Mouse (Mus musculus) regulatory T cell (primary cell): ENCODE results near the gene Nop2.

Experiments
- in situ Hi-C: fragments of 300-600 bp; cut with MboI, MseI; formaldehyde crosslinking; loops from one replicate; pipeline ENCODE4 v1.15.1; 2025; ENCODE audit warnings: high pct_unique_total_duplicates

The Nop2 gene

DNA sequence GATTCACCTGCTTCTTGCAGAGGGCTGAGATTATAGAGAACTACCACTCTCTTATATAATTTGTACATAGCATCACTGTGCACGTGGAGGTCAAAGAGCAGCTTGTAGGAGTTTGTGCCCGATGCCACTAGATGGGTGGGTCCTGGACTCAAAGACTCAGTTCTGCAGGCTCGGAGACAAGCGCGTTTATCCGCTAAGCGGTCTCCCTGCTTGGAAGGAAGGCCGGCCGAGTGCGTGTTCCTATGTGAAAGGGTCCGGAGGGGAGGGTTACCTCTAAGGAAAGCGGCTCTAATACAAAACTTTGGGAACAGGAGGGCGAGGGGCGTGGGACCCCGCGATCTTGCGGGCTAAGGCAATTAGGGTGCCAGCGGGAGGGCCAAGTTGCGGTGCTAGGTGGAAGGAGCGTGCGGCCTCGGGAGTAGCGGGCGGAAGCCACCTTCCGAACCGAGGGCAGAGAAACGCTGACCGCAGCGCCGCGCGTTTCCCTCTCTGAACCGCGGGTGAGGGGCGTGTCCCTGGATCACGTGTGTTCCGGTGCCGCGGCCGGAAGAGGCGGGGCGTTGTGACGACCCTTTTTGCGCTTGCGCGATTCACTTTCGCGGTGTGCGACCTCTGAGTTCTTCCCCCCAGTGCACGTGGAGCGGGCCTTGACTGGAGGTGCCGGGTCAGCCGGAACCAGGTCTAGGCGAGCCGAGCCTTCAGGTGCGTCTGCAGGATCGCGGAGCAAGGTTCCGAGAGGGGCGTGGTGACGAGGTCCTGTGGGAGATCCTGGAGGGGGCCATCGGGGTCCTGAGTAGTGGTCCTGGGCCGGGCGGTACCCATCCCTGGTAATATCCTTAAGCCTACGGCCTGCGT, at the start of gene Nop2:
TSS of gene Nop2 (plus strand) at position 608 of the 855 bp plus-strand sequence.
- in situ Hi-C loops: no loop called here

DNA sequence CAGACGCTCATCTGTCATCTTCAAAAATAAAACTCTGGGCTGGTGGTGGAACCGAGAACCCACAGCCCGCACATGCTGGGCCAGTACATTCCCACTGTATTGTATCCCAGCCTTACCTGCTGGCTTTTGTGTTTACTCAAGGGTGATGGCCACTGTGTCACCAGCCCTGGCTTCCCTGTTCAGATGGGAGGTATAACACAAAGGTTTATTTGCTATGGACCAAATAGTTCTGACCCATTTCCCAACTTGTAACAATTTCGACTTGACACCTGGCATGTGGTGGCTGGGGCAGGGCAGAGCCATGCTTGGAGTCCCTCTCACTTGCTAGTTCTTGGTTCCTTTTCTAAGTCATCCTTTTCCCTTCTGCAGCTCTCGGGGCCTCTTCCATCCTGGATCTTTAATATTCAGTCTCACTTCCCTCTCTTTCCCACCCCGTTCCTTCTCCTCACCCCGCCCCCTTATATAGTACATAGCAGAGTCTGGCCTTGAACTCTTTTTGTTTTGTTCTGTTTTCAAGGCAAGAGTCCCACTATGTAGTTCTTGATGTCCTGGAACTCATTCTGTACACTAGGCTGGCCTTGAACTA, 48.8 kb upstream of the Nop2 start:
- in situ Hi-C loops: no loop called here

DNA sequence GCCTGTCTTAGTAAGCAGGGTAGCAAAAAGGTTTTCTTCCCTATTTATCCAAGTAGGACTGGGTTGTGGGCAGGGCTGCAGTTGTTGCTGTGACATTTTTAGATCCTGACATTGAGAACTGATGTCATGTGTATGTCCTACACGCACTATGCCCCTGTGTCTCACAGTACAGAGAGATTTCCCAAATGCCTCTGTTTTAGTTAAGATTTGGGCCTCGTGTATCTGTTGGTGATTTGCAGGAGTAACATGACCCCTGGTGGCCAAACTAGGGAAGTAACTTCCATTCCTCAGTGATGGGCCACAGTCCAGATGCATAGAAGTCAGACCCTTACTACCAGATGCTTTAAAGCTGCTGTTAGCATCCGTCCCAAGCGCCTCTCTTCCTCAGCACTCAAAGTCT, 47.3 kb upstream of the Nop2 start:
- in situ Hi-C loops: no loop called here

DNA sequence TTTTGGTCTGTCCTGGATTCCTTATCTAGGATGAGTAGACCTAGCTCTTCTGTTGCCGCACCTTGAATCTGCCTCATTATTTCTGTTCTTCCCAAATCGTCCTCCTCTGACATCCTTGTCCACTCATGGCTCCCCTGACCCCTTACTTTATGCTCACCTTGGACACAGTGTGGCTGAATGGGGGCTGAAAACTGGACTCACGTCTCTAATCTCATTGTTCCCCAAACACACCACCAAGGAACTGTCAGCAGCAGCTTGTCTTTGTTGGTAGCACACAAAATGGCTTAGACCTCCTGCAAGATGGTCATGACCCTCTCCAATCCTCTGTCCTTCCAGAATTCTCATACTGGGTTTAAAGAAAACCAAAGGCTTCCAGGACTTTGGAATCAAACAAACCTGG, 43.8 kb upstream of the Nop2 start:
- in situ Hi-C loops: no loop called here

DNA sequence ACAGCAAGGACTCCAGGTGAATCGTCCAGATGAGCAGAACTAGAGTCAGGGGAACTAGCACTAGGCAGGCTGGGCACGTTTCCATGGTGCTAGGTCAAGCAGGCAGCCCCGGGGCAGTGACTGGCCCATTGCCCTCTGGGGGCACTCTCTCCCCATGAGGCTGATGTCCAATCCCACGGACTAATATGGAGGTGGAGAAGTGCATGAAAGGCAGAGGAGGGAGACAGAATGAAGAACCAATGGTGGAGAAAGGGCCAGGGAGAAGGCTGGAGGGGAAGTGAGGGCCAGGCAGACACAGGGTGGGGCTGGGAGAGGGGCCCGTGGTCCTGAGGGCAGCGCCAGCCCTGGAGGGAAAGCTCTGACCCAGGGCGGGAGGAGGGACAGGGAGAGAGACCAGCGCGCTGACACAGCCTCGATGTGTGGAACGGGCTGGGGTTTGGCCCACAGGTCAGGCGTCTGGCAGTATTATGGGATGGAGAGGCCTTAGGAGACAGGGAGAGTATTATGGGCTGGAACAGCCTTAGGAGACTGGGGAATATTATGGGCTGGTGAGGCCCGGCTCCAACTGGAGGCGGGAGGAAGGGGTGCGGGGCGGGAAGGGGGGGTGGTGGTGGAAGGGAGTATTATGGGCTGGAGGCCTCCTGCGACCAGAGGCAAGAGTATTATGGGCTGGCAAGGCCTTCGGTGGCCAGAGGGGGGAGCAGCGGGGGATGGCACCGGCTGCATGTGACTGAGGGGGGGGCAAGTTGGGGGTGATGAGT, 43.0 kb upstream of the Nop2 start:
- in situ Hi-C loops: no loop called here

DNA sequence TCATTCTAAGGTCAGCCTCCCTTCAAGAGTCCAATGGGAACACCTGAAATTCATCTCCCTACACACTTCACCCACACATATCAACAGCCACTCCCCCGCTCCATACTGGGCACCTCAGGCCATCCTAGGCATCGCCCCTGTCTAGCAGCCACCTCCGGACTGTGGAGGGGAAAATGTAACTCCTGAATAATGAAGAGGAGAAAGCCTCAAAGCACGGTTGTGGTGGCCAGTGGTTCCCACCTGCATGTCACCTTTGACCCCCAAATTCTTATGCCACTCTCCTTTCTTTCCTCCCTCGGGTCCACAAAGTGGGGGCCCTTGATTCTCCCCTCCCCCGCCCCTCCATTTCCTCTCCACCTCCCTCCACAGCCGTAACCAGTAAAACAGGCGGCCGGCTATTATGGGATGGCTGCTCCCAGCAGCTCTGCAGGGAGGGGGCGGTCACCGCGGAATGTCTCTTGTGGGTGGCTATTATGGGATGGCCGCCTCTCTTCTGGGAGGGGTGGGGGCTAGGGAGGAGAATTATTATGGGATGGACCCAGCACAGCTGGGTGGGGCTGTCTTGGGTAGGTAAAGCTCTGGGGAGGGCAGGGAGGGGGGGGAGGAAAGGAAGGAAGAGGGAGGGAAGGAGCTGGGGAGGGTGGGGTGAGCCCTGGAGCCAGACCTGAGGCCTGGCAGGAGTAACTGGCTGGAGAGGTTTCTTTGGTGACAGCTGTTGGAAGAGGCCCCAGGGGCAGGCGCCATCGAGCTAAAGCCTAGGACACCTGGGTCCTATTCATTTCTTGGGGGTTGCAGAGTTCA, 42.0 kb upstream of the Nop2 start:
- in situ Hi-C loops: no loop called here

DNA sequence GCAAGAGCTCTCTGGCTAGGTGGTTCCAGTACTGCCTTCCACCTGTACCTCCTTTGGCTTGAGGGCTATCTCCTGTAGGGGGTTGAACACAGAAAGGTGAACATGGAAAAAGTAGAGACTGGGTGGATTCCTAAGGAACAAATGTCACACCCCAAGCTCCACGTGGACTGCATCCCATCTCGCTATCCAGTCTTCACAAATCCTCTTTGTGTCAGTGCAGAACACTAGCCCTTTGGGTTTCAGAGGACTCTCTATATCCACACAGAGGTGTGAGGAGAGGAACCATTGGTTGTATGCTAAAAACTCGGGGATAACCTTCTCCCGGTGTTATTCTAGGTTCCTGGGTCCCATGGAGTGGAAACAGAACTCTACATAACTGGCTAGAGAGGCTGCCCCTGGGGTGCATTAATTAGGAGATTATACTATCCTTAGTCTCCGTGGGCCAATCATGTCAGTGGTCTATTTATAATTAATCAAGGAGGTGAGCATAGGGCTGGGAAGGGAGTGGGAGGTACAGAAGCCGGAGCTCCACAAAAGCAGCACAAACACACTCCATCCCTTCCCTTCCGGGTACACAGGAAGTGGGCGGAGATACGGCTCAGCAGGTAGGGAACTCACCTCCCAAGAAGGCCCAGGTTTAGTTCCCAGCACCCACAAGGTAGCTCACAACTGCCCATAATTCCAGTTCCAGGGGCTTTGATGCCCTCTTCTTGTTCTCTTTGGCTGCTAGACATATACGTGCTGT, 41.2 kb upstream of the Nop2 start:
- in situ Hi-C loops: no loop called here

DNA sequence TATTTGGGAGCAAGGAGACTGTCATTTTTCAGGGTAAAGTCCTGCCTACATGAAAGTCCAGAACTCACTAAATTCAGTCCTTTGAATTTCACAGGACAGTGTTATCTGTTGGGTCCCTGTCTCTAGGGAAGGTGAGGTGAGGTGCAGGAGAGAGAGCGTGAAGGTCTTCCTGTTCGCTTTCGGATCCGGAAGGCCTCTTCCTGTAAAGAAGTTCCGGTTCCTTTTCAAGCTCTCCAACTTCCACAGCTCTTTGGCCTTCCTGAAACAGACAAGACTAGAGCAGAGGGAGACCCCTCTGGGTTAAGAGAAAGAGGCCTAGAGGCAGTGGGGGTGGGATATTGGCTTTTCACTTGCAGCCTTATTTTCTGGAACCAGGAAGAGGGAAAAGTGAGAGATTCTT, 39.3 kb upstream of the Nop2 start:
- in situ Hi-C loops: no loop called here

DNA sequence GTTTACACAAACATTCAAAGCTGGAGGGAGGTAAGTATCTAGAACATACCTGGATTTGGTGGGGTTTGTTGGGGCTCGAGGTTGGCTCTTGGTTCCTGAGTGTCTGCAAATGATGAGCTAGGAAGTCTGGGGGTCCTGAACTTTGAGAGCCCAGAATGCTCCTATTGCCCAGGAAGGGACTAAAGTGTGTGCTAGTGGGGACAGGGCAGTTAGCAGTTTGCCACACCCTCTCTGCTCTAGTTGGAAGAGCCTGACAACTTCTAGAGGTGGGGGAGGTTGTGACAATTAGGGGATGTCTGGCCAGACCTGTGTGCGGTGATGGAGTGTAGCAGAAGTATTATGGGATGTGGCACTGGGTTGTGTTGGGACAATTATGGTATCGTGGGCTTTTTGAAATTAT, 36.9 kb upstream of the Nop2 start:
- in situ Hi-C loops: no loop called here

DNA sequence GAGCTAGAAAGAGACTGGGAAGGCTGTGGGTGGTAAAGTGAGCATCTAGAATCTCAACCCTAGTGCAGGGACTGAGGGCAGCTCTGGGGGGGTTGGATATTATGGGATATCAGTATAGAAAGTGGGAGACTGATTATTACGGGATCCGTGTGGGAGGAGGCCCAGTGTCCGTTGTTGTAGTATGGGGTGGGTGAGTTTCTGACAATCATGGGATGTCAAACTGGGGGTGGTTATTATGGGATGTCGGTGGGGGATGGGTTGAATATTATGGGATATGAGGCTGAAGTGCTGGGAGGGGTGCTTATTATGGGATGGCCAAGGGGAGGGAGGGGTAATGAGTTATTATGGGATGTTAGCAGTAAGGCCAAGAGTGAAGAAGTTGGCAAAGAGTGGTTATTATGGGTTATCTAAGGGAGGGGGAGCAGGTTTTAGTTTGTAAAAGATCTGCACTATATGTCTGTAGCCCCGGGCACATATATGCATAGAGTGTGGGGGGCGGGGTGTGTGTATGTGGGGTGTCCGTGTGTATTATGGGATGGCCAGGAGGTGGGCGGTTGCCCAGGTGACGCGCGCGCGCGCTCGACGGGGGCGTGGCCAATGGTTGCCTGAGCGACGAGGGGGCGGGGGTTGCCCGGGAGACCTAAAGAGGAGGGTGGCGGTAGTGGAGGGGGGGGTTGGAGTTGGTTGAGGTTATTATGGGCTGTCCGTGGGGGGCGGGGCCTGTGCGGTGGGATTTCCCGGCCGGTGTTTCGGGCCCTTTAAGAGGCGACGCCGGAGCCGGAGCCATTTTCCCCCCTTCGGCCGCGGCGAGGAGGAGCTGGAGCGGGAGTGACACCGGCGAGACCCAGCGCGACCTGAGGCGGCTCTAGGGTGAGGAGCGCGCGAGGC, 36.1 kb upstream of the Nop2 start, which contains the start of gene Chd4:
TSS of gene Chd4 (plus strand) at position 591 of the 888 bp plus-strand sequence.
- in situ Hi-C loops: no loop called here

DNA sequence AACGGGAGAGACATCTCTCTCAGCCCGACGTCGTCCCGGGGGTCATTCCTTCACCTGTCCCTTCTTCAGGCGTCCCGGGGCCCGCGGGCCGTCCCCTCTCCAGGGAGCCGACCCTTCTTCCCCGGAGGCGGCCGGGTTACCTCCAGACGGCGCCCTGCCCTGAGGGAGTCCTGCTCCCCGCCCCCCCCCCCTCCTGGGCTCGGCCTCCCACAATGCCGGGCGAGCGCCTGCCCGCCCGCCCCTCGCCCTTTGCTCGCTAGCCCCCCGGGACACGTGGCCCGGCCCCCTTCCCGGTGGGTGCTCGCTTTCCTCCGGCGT, 35.5 kb upstream of the Nop2 start:
- in situ Hi-C loops: no loop called here

DNA sequence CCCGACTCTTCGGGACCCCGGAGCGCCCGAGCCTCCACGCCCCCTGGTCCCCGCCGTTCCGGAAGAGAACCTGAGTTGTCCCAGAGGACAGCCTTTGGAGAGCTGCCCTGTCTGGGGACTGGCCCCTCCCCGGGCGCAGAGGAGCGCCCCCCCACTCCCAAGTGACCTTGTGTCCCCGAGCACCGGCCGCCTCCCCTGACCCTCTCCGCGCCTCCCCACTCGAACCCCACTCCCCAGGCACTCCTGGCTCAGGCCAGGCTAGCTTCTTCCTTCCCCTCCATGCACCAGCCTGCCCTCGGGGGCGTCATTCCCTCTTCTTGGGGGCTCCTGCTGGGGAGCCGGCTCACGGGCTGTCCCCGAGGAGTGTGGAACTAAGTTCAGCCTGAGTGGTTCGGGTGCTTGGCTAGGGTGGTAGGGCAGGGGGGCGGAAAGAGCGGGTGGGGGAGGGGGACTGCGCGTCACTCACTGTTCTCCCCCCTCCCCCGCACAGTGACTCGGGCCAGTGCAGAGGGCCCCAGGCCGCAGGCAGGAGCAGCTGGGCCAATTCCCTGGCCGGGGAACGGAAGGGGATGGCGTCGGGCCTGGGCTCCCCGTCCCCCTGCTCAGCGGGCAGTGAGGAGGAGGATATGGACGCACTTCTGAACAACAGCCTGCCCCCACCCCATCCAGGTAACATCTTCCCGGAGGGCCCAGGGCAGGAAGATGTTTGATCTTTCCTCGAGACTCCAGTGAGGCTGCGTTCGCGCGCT, 34.9 kb upstream of the Nop2 start:
- in situ Hi-C loops: no loop called here

DNA sequence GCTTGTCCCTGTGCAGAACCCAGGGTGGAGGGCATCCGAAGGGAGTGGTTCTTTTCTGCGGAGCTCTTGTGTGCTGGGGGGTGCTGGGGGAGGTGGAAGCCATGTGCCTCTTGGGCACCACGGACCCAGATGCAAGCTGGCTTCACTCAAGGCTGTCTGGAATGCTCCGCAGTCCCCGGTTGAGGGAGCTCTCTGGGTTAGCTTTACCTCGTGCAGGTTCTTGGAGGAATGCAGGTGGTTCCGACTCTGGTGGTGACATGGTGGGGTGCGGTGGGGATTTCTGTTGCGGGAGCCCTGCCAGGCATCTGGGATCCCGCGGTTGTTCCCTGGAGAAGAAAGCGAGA, 34.4 kb upstream of the Nop2 start:
- in situ Hi-C loops: no loop called here

DNA sequence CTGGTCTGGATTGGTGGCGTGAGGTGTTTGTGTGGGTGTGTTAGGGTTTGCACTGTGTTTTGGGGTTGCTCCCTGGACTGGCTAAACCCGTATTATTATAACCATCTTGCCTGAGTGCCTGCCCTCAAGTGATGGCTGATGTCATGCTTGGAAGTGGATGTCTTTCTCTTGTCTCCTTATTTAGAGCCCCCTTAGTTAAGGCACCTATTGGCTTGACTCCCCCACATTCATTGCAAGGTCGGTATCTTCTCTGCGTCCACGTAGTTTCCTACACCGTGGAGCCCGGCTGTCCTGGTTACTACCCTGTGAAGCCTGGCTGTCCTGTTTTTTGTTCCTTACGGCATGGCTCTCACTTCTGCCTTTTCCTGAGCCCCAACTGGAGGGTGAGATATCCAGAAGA, 33.8 kb upstream of the Nop2 start:
- in situ Hi-C loops: no loop called here

DNA sequence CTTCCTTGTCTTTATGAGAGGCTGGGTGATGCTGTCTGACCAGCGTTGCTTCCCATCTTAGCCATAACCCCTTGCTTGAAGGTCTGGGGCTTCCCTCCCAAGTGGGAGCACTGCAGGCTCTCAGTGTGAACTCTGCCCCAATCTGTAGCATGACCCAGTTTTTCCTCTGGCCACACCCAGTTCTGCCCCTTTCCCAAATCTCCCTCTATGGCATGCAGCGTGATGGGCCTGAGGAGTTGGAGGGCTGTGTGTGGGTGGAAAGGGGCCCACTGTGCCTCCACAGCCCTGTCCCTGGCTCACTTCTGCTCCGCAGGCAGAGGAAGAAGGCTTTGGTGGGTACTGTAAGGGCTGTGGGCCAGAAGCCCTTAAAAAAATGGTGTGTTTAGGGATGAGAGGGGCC, 33.2 kb upstream of the Nop2 start:
- in situ Hi-C loops: no loop called here

DNA sequence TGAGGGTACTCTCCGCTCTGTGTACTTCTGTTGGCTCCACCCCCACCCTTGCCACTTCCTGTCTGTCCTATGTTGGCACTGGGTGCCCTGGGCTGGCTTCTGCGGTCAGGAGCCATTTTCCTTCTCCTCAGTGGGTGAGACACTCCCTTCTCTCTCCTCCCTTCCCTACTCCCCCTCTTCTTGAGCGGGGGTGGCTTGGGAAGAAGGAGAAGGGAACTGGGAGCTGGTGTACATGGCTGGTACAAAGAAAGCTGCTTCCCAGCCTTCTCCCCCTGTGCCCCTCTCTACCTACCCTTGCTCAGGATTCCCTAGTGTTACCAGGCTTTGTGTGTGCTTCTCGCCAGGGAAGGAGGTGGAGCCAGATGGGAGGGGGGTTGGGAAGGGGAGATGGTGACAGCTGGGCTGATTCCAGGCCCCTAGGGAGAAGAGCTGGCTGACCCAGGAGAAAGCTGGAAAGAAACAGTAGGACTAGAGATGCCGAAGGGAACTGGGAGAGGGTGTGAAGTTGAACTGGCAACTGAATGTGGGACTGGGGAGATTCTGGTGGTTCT, 32.2 kb upstream of the Nop2 start:
- in situ Hi-C loops: no loop called here

DNA sequence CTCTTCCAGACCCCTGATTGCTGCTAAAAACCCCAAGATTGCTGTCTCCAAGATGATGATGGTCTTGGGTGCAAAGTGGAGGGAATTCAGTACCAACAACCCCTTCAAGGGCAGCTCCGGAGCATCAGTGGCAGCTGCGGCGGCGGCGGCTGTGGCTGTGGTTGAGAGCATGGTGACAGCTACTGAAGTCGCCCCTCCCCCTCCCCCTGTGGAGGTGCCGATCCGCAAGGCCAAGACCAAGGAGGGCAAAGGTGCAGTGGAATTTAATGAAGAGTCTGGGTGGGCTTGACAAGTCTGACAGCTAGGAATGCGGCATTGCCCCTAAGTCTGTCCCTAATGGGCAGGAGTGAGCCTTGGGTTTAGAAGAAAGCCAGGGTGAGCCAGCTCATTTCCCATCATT, 30.3 kb upstream of the Nop2 start:
- in situ Hi-C loops: no loop called here

DNA sequence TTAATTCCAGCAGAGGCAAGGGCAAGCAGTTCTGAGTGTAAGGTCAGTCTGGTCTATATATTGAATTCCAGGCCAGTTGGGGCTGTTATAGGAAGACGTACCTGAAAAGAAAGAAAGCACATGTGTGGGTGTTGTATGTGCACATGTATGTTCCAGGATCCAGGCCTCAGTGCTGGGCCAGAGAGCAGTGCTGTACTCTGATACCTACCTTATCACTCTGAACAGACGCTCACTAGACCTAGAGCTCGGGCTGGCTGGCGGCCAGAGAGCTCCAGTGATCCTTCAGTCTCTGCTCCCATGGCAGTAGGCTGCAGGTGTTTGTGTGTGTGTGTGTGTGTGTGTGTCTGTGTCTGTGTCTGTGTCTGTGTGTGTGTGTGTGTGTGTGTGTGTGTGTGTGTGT, 27.5 kb upstream of the Nop2 start:
- in situ Hi-C loops: no loop called here

DNA sequence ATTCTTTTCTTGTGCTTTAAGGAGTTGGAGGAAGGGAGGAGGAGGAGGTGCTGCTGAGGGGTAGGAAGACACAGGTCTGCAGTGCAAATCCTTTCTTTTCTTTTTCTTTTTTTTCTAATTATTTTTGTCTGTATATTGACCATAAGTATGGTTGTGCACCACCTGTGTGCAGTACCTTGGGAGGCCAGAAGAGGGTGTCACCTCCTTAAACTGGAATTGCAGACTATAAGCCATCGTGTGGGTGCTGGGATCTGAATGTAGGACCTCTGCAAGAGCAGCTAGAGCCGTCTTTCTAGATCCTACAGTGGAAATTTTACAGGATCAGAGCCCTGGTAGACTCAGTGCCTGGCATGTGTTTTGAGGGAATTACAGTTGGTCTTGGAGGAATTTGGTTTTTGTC, 24.0 kb upstream of the Nop2 start:
- in situ Hi-C loops: no loop called here
